Mouse (Mus musculus): Measurements from ENCODE around the gene Slc6a14. TPM values are rescaled to one million over a fixed set of nuclear protein-coding genes. Genes with fewer than 3 reads are reported as not detected.

Slc6a14 gene
- total RNA-seq (2022) = under 1 TPM; 0.14 to 0.55 (median 0.38) TPM

DNA sequence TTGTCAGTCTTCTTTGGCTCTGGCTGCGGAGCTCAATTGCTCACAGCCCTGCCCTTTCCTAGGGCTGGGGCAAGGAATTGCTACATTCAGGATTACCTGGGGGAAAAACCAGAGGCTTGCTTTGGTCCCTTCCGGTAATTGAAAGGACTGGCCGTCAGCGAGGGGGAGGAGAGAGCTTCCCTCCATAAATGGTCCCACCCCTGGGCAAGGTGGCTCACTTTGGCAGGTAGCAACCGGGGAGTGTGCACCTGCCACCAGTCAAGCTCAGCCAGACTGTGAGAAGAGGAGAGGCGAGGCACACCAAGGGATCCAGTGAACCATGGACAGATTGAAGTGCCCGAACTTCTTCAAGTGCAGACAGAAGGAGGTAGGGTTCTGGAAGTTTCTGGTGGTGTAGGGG is at the start of gene Slc6a14:
TSS of gene Slc6a14 (plus strand) at position 68 of the 400 bp plus-strand sequence.
- DNase-seq = no peak

DNA sequence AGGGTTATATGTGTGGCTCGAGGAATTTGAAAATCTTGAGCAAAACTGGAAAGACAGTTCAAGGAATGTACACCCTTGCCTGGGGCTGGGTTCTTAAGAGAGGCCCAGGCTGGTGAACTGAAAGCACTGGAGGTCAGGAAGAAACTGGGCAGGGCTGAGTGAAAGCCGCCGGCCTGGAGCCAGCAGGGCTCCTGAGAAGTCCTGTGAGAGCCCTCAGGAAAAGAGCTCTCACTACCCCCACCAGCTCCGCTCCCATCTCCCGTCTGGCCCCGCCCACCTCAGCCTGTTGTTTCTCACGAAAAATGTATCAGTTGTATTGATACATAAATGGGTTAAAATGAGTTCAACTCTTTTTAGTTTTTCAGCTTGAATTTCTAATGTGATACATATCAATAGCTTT is 43.8 kb upstream of the Slc6a14 start:
- no peak for DNase-seq

DNA sequence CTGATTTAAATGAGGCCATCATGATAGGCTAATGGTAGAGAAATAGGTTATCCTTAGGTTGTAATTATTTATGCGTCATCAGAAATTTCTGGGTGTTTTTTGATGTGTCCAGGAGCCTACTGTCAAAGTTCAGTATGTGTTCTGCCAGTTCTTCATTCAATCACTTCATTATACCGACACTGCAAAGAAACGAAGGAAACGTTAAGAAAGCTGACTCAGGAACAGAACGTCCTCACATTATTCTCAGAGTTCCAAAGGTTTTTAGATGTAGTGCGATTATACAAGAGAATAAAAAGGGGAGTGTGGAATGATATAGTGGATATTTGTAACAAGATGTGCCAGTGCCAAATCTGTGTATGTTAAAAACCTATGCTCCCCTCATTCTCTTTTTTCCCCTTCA is 19.5 kb upstream of the Slc6a14 start:
- no peak for DNase-seq

DNA sequence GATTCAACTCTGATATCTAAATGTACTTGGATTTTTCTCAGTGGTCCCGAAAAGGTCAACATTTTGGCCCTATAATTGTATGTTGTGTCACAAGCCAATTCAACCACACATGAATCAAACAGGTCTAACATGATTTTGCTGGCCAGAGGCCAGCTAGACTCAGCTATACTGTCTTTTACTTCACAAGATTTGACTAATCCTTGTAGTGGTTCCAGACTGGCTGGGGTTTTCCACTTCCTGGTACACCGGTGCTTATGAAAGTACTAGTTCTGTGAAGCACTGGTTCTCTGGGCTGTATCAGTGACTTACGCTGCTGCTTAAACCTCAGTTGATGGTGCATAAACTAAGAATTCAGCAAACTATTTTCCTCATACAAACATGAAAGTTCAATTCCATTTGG is 19.0 kb upstream of the Slc6a14 start:
- no peak for DNase-seq

DNA sequence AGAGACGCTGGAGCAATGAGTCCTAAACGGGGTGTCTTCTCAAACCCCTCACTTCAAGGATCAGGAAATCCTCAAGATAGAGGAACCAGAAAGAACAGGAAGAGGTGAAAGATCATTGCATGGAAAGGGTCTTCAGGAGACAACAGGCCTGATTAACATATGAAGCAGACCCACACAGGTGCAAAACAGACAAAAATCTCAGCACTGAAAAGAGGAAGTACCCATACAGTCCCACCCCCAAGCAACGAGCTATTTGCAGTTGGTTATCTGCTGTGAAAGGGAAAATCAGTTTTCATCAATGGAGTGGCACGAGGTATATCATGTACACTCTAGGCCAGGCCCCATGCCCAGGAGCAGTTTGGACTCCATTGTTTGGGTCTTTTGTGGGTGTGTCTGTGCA is 13.1 kb upstream of the Slc6a14 start:
- DNase-seq = no peak

DNA sequence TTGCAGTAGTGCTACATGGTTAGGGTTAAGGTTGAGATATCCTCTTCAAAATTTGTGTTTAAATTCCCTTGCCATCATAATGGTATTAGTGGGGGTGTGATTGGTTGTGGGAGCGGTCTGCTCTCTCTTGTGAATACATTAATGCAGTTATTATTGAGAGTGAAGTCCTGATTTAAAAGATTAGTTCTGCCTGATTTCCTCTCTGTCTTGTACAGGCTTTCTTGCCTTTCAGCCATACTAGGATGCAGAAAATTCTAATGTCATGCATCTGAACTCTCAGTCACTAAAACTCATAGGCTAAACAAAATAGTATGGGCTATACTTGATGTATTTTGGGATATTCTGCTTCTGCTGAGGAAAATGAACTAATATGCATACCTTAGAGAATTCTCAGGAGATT is 10.2 kb upstream of the Slc6a14 start:
- no peak for DNase-seq

GRCm38 (mm10) chrX:21715293-21715692 is 597 bp downstream of the Slc6a14 start:
- DNase-seq = no peak

GRCm38 (mm10) chrX:21716885-21717284 is 2.2 kb downstream of the Slc6a14 start:
- DNase-seq = no peak

GRCm38 (mm10) chrX:21744997-21745396 is 30.3 kb downstream of the Slc6a14 start, which contains the start of gene Gm28269:
TSS of gene Gm28269 (minus strand) at chrX:21745097.
- DNase-seq = no peak

Other genes with a start within 250 kb of the Slc6a14 start
- 10 to 100 TPM; 18.5 to 94.7 (median 41.8) TPM for gene Agtr2, start 230.4 kb upstream of the Slc6a14 start, total RNA-seq (2022)
- not detected for gene Gm28269, start 30.2 kb downstream of the Slc6a14 start, total RNA-seq (2022)

Data from adrenal gland, adult 8-10 months (tissue).